Mouse (Mus musculus) brain, embryonic 14.5 days (tissue): Measurements from ENCODE around the gene Igfbp7.

Experiments used
- CTCF ChIP-seq: fragments of 200-500 bp; IDR thresholded peaks from 2 replicates; pipeline ENCODE4 v1.5.1; 2012; ENCODE audit warnings: inconsistent platforms, mild to moderate bottlenecking, moderate library complexity, borderline replicate concordance; ENCODE audit not compliant: insufficient read depth, insufficient read length; ENCODE audit errors: extremely low read depth
- POLR2A ChIP-seq: fragments of 200-500 bp; IDR thresholded peaks from 2 replicates; pipeline ENCODE4 v1.6.1; 2012; ENCODE audit warnings: mild to moderate bottlenecking, inconsistent platforms, borderline replicate concordance; ENCODE audit not compliant: poor library complexity, insufficient read depth, insufficient read length, severe bottlenecking; ENCODE audit errors: extremely low read depth

DNA sequence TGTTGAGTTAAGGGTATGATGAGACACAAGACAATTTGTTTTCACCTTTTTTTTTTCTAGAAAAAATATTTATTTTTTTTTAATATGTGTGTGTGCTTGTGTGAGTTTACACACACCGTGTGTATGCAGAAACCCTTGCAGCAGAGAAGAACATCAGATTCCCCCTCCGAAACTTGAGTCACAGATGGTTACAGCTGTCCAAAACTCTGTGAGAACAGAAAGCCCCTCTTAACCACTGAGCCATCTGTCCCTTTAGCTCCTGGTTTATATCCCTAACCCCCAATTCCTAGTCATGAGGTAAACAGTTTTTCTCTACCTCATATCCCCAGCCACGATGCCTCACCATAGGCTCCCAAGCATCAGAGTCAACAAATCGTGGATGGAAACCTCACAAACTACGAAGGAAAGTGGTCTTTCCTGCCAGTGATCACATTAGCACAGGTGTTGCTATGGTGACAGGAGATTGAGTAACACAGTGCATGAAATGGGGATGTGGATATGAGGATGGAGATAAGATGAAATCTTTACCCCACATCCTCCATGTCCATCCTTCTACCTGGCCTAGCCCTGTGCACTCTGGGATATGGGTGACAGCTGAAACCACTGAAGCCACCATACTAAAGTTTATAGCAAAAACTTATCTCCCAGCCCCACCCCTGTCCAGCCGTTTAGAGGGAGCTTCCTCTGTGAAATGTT lies 21.8 kb downstream of the Igfbp7 start:
- TF ChIP-seq CTCF: no peak
- no peak for TF ChIP-seq POLR2A
